Mouse (Mus musculus) lung, postnatal 14 days (tissue): Measurements from ENCODE around the gene Frmd4a.

ENCODE experiments used
- DNase-seq: peaks from one replicate; pipeline ENCODE4 v3.0.0; 2021

Frmd4a gene

DNA sequence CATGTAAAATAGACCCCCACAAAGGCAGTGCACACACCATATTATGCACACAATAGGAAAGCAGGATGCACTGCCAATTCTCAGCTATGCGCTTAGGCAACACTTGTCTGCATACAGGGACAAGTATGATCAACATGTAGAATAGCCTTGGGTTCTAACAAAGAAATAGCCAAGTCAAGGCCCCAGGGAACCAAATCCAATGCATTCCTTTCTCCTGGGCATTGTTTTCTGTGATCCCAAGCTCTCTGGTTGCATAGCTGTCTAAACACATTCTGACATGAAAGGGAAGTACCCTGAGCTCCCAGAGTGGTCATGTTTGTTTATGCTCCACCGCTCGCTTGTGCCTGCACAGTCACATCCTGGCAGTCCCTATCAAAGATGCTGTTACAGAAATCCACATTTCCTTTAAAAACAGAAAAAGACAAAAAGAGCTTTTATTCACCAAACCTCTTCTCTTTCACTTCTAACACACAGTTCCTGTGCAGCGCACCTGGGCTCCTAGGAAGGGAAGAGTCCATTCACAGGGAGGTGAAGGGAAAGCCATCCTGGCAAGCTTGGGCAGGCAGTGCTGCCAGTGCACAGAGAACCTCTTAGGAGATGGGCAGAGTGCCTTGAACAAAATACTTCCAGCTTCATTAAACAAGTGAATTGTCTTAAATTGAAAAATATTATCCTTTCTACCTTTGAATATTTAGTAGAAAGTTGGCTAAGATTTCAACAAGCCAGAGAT lies 124.9 kb downstream of the Frmd4a start:
- DNase-seq = no peak

DNA sequence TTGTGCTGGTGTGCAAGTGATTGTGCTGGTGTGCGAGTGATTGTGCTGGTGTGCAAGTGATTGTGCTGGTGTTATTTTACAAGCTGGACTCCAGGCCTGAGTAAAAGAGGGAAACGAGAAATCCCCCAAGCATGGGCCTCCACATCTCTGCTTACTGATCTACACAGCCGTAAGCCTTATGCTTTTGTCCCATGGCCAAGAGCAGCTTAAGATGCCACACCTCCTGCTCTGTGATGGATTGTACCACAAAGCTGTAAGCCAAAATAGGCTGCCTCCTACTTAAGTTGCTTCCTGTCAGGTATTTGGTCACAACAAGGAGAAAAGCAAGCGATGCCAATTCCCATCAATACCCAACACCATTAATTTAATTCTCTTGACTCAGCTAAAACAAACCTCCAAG lies 126.9 kb downstream of the Frmd4a start:
- DNase-seq = no peak

- DNase-seq = no peak
These were observed 135.1 kb downstream of the Frmd4a start for GRCm38 (mm10) chr2:4152521-4153040.

- peak; percentile 6 for DNase-seq
These were observed 135.7 kb downstream of the Frmd4a start for GRCm38 (mm10) chr2:4153131-4153631.

DNA sequence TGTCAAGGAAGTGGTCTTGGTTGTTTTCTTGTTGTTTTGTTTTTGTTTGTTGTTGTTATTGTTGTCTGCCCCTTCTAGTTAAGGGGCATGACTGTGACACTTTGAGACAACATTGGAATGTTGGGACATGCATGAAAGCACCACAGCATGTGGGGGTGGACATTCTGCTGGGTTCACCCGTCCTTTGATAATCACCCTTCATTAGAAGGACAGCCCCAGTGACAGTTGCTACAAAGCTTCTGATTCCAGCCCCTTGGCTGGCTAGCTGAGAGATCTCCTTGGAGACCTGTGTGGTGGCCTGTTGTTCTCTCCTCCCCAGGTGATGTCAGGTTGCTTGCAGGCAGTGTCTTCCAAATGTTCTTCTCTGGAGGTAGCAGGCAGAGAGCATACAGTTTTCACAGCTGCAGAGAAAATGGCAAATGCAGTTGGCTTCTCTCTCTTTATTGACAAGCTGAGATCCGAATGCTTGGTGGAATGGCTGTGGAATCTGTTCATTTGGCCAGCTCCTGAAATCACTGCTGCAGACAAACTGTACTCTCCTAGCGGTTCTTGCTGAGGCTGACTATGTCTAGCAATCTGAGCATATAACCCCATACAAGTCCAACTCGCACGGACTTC lies 136.6 kb downstream of the Frmd4a start:
- no peak for DNase-seq

DNA sequence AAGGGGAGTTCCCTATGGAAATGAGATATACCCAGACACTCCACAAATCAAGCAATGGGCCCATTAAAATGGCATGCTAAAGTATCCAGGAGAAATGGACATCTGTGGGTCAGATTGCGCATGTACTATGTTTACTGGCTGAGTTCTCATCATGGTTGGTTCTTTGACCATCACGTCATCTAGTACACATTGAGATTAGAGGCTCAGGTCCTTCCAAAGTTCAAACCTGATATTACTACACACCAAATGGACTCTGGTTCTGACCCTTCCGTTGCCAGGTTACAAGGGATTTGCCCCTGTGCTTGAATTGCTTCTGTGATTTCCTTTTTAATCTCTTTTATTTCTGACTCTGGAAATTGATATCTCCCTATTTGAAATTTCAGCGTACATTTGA lies 137.1 kb downstream of the Frmd4a start:
- no peak for DNase-seq

DNA sequence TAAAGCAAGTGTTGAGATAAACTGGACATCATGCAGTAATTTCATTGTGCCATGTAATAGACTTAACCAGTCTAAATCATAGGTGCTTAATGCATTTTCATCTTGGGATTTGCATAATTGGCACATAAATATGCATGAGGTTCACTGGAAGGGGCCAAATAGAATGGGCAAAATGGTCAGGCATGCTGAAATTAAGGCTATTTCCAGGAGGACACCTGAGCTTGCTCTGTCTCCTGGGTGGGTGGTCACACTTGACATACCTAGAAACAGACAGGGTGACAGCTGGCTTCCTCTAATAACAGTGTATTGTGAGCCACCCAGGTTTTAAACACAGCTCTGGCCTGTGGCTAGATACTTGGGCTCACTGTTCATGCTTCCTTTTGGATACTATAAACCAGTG lies 137.9 kb downstream of the Frmd4a start:
- DNase-seq = no peak

GRCm38 (mm10) chr2:4156511-4156910 lies 139.0 kb downstream of the Frmd4a start:
- DNase-seq = no peak

DNA sequence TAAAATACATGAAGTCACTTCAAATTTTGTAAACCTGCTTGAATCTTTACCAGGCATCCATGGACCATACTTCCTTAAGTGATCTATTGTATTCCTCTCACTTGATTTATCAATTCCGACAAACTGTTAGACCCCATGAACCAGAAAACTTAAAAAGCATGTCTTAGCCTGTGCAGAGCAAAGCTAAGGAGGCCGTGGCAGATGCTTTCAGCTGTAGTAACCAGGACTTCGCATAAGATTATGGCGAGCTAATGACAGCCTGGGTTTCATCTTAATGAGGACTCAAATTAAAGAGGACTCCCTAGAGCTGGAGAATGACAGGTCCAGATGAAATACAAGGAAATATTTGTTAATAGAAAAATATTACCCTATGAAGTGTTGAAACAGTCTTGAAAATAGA lies 139.9 kb downstream of the Frmd4a start:
- no peak for DNase-seq

GRCm38 (mm10) chr2:4159574-4160203 lies 142.2 kb downstream of the Frmd4a start:
- no peak for DNase-seq

DNA sequence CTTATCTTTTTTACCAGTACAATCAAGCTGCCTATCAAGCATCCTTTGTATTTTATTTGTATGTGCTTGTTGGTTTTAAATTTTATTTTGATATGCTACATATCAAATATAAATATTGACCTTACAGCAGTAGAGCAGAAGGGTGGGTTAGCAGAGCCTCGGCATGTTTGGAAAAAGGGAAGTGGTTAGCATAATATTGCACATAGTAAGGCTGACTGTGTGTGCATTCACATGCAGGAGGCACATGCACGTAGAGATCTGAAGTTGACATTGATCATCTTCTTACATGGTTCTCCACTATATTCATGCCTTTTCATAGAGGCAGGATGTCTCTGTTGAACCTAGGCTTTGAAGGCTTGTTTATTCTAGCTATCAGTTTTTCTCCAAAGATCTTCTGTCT lies 148.7 kb downstream of the Frmd4a start:
- DNase-seq = no peak

DNA sequence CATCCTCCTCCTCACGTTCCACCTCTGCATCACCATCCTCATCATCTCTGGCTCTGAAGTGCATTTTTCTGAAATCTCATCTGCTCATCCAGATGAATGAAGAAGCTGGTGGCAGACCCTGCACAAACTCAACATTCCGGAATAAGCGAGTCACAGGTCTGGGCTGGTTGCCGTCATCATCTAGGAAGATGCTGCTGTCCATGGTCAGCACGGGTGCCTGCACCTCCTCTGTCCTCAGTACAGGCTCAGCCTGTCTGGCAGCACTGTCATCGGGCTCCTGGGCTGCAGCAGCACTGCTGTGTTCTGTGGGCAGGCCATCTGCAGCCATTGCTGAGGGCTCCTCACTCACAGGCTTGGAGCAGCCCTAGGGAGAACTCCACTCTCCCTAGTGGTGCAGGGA lies 149.6 kb downstream of the Frmd4a start:
- DNase-seq = no peak

GRCm38 (mm10) chr2:4169726-4170125 lies 152.2 kb downstream of the Frmd4a start:
- no peak for DNase-seq

DNA sequence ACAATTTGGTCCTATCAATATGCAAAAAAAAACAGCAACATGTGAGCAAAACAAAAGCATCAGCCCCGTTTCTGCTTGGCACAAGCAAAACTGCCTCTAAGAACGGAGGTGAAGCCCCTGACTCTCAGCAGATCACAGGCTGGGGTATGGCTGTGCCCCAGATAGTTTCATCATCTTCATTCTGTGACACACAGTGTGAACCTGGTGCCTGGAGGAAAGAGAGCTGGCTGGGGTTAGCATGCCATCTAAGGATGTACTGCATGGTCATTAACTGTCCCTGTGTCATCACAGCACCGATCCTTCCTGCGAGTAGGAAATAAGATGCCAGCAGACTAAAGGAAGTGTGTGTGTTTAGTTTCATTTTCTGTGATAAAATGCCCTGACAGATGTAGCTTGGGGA lies 152.7 kb downstream of the Frmd4a start:
- no peak for DNase-seq

DNA sequence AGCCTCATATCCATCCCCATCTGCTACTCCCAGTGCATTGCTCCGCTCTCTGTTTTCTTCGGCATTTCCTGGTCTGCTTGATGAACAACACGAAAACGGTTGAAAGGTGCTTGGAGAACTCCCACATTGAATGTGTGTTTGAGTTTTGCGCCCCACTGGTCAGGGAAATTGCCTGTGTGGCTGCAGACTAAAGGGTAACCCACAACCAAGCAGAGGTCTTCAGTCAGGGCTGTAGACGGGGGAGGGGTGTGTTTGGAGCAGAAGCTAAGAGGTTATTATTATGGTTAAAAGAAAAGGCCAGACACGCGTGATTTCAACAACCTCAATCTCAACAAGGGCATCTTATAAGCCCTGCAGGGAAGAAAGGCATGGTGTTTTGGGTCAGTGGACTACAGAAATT lies 167.5 kb downstream of the Frmd4a start:
- no peak for DNase-seq

- no peak for DNase-seq
These were observed 170.0 kb downstream of the Frmd4a start for GRCm38 (mm10) chr2:4187521-4187920.

DNA sequence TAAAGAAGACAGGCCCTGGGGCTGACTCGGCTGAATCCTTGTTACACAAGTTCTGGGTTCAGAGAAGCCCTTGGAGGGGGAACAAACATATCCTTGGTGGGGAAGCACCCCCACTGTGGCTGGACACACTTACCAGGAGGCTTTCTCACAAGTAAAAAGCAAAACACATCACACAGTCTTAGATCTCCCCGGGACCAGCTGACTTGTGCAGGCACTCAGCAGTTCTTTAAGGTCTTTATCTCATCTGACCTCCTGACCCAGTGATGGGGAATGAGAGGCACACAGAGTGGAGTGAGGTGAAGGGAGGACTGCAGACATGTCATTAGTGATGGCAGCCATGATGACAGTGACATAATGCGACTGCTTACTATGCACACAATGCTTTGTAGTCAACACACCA lies 170.8 kb downstream of the Frmd4a start:
- no peak for DNase-seq

DNA sequence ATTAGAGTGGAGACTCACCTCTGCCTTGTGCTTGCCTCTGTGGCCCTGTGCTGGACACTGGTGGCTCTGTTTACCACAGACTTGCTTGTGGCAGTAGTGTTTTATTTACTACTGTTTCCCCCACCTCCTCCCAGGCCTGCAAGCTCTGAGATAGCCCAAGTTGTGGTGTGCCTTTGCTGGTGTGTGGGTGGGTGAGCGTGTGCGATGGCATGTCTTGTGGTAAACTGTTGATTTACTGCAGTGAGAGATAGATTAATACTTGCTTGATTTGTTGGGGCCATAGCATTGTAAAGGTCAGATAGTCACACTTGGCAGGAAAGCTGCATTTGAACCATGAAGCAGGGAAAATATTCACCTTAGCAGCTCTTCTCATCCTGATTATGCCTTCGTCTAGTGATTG lies 172.8 kb downstream of the Frmd4a start:
- DNase-seq = no peak

DNA sequence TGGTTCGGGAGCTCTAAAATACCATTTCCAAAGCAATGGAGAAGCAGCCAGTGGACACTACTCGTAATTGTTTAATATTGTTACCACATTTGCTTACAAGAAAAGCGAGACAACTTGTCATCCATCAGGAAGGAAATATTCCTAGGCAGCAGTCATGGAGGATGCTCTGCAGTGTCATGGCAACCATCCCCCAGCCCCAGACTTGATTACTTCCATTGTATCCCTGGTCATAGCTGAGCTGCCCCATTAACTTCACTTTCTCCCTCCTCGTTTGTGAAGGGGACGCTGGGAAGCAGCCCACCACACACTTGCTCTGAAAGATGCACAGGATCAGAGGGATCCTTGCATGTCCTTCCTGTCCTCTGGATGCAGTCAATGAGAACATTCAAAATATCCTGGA lies 173.5 kb downstream of the Frmd4a start:
- no peak for DNase-seq

- DNase-seq = no peak
These were observed 175.7 kb downstream of the Frmd4a start for GRCm38 (mm10) chr2:4193206-4193605.

DNA sequence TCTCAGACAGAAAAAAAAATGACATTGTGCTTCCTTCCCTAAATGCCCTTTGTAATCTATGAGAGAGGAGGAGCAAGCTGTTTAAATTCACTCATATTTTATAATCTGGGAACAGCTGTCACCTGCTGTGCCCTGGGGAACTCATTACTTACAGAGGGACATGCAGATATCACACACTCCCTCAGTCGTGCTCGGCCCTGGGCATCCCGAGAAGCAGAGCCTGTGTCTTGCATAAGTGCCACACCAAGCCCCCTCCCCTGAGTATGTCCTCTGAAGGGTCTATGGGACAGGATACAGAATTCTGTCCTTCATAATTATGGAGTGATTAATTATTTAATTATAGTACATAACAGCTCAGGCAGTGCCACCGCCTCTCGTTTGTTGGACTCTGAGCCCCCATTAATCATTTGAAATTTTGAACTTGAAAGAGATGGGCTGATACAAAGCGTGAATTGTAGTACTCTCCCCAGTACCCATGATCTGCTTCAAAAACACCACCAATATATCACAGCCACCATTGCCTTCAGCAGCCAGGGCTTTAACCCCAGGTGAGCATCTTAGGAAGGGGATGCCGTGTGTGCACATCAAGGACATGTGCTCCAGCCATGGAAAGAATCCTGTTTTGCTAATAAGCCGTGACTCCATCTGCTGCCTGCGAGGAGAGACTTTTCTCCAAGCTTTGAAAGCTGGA lies 177.0 kb downstream of the Frmd4a start:
- DNase-seq = no peak

- peak; percentile 2 for DNase-seq
These were observed 178.5 kb downstream of the Frmd4a start for GRCm38 (mm10) chr2:4196041-4196440.

GRCm38 (mm10) chr2:4209234-4209633 lies 191.7 kb downstream of the Frmd4a start:
- no peak for DNase-seq

DNA sequence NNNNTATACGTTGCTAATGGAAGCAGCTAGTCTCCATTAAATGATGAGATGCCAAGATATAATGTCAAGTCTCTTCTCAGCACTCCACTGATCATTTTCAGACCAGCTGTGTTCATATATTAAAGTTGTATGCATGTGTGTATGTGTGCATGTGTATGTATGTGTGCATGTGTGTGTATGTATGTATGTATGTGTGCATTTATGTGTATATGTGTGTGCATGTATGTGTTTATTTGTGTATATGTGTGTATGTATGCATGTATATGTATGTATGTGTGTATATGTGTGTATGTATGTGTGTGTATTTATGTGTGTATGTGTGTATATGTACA lies 204.9 kb downstream of the Frmd4a start:
- DNase-seq = no peak
